Mouse (Mus musculus): ENCODE data around the gene 1500011B03Rik. TPM values are rescaled to one million over a fixed set of nuclear protein-coding genes. Genes with fewer than 3 reads are reported as not detected.

1500011B03Rik gene
- polyA plus RNA-seq, 1 experiment: 11.0 TPM

- WGBS: 91% methylated on average over 8 of the region's 8 CpGs
- Histone ChIP-seq H3K27ac (ENCODE audit: insufficient read depth, low read depth, low read length) (no peak overlapping the region), H3K4me1 (ENCODE audit: control insufficient read depth, insufficient read depth, insufficient read length, low read length) (no peaks in the 10 kb centered on the region), H3K4me3 (ENCODE audit: low read depth, low read length) (no peak overlapping the region), H3K36me3 (ENCODE audit: control insufficient read depth, insufficient read depth, low read length) (peaks cover 26% of the 10 kb centered on the region), H3K27me3 (ENCODE audit: control insufficient read depth, insufficient read depth, low read length) (no peaks in the 10 kb centered on the region)
- TF ChIP-seq CTCF (IDR thresholded peaks at IDR 0.05; ENCODE audit: extremely low read depth, insufficient read length, insufficient replicate concordance, low read depth, low read length) (no peak), POLR2A (IDR thresholded peaks at IDR 0.05; ENCODE audit: low read depth, low read length) (no peak)
These were observed 14.9 kb downstream of the 1500011B03Rik start for GRCm38 (mm10) chr5:114808385-114808784.

DNA sequence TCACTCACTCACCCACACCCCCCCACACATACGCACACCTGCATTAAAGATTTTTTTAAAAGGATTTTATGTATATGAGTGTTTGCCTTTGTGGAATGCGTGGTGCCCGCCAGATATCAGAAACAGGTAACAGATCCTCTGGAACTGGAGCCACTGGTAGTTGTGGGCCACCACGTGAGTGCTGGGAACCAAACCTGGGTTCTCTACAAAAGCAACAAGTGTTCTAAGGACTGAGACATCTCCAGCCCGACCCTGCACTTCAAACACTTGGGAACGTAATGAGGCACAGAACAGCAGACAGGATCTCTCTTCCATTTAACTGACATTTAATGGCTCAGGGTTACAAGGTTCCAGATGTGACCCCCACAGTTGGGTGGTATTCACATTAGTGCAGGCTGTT is 15.4 kb downstream of the 1500011B03Rik start:
- H3K27ac ChIP-seq (ENCODE audit: insufficient read depth, low read depth, low read length): no peak overlapping the region
- no peaks in the 10 kb centered on the region for H3K27me3 ChIP-seq (ENCODE audit: control insufficient read depth, insufficient read depth, low read length)
- H3K4me3 ChIP-seq (ENCODE audit: low read depth, low read length): no peak overlapping the region
- WGBS: 90% methylated on average over 6 of the region's 6 CpGs
- peaks cover 31% of the 10 kb centered on the region for H3K36me3 ChIP-seq (ENCODE audit: control insufficient read depth, insufficient read depth, low read length)
- H3K4me1 ChIP-seq (ENCODE audit: control insufficient read depth, insufficient read depth, insufficient read length, low read length): no peaks in the 10 kb centered on the region
- TF ChIP-seq CTCF (IDR thresholded peaks at IDR 0.05; ENCODE audit: extremely low read depth, insufficient read length, insufficient replicate concordance, low read depth, low read length) (no peak), POLR2A (IDR thresholded peaks at IDR 0.05; ENCODE audit: low read depth, low read length) (no peak)

GRCm38 (mm10) chr5:114807468-114807867 is 15.8 kb downstream of the 1500011B03Rik start:
- WGBS: 63% methylated on average over 8 of the region's 8 CpGs
- Histone ChIP-seq H3K27ac (ENCODE audit: insufficient read depth, low read depth, low read length) (no peak overlapping the region), H3K4me1 (ENCODE audit: control insufficient read depth, insufficient read depth, insufficient read length, low read length) (no peaks in the 10 kb centered on the region), H3K4me3 (ENCODE audit: low read depth, low read length) (no peak overlapping the region), H3K36me3 (ENCODE audit: control insufficient read depth, insufficient read depth, low read length) (peaks cover 35% of the 10 kb centered on the region), H3K27me3 (ENCODE audit: control insufficient read depth, insufficient read depth, low read length) (no peaks in the 10 kb centered on the region)
- no peak for TF ChIP-seq CTCF (IDR thresholded peaks at IDR 0.05; ENCODE audit: extremely low read depth, insufficient read length, insufficient replicate concordance, low read depth, low read length)
- TF ChIP-seq POLR2A (IDR thresholded peaks at IDR 0.05; ENCODE audit: low read depth, low read length): no peak

- WGBS: 62% methylated on average over 9 of the region's 9 CpGs
- peaks cover 39% of the 10 kb centered on the region for H3K36me3 ChIP-seq (ENCODE audit: control insufficient read depth, insufficient read depth, low read length)
These were observed 16.2 kb downstream of the 1500011B03Rik start for GRCm38 (mm10) chr5:114807063-114807462.

DNA sequence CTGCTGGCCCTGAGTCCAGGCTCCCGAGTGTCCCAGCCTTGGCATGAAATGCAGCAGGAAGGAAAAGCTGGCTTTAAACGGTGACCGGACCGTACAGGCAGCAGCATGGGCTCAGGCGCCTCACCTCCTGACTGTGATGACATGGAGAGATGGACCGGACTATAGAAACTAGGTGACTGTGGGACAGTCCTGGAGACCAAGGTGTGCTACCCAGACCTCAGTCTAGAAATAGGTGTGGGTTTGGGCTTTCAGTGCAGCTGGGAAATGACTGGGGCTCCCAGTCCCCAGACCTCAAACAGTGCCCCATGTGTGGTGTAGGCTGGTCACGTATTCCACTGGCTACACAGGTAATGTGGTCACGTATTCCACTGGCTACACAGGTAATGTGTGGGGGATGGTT is 16.6 kb downstream of the 1500011B03Rik start:
- WGBS: 83% methylated on average over 8 of the region's 8 CpGs
- H3K36me3 ChIP-seq (ENCODE audit: control insufficient read depth, insufficient read depth, low read length): peaks cover 43% of the 10 kb centered on the region
- H3K27ac ChIP-seq (ENCODE audit: insufficient read depth, low read depth, low read length): peak overlapping the region; percentile 63
- H3K27me3 ChIP-seq (ENCODE audit: control insufficient read depth, insufficient read depth, low read length): no peaks in the 10 kb centered on the region
- TF ChIP-seq CTCF (IDR thresholded peaks at IDR 0.05; ENCODE audit: extremely low read depth, insufficient read length, insufficient replicate concordance, low read depth, low read length) (no peak), POLR2A (IDR thresholded peaks at IDR 0.05; ENCODE audit: low read depth, low read length) (no peak)
- peak overlapping the region; percentile 33 for H3K4me3 ChIP-seq (ENCODE audit: low read depth, low read length)
- no peaks in the 10 kb centered on the region for H3K4me1 ChIP-seq (ENCODE audit: control insufficient read depth, insufficient read depth, insufficient read length, low read length)

More at GRCm38 (mm10) chr5:114807063-114807462, 16.2 kb downstream of the 1500011B03Rik start:
- Histone ChIP-seq H3K4me3 (ENCODE audit: low read depth, low read length) (no peak overlapping the region), H3K4me1 (ENCODE audit: control insufficient read depth, insufficient read depth, insufficient read length, low read length) (no peaks in the 10 kb centered on the region), H3K27me3 (ENCODE audit: control insufficient read depth, insufficient read depth, low read length) (no peaks in the 10 kb centered on the region), H3K27ac (ENCODE audit: insufficient read depth, low read depth, low read length) (no peak overlapping the region)
- TF ChIP-seq CTCF (IDR thresholded peaks at IDR 0.05; ENCODE audit: extremely low read depth, insufficient read length, insufficient replicate concordance, low read depth, low read length): no peak

- peaks cover 50% of the 10 kb centered on the region for H3K36me3 ChIP-seq (ENCODE audit: control insufficient read depth, insufficient read depth, low read length)
- no peaks in the 10 kb centered on the region for H3K4me1 ChIP-seq (ENCODE audit: control insufficient read depth, insufficient read depth, insufficient read length, low read length)
- H3K27ac ChIP-seq (ENCODE audit: insufficient read depth, low read depth, low read length): peak overlapping the region; percentile 63
- H3K27me3 ChIP-seq (ENCODE audit: control insufficient read depth, insufficient read depth, low read length): no peaks in the 10 kb centered on the region
- TF ChIP-seq POLR2A (IDR thresholded peaks at IDR 0.05; ENCODE audit: low read depth, low read length) (no peak), CTCF (IDR thresholded peaks at IDR 0.05; ENCODE audit: extremely low read depth, insufficient read length, insufficient replicate concordance, low read depth, low read length) (no peak)
- WGBS: 75% methylated on average over 15 of the region's 15 CpGs
- peak overlapping the region; percentile 33 for H3K4me3 ChIP-seq (ENCODE audit: low read depth, low read length)
These were observed 17.6 kb downstream of the 1500011B03Rik start for GRCm38 (mm10) chr5:114805436-114806350.

DNA sequence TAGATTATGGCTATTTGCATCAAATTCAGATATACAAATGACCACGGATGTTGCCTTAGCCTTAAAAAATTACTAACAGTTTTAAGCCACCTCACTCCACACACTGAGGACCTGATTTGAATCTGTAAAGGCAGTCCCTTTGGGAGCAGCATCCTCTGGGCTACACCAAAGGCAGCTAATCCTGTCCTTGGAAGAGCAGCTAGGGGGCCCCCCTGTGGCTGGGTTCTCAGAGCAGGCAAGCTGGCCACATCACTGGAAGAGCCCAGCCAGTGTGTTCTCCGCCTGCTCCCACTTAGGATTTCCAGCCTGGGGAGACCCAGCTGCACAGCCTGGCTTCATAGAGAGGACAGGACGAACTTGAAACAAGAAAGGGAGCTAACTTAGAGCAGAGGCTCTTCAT is 18.3 kb downstream of the 1500011B03Rik start:
- Histone ChIP-seq H3K4me3 (ENCODE audit: low read depth, low read length) (no peak overlapping the region), H3K36me3 (ENCODE audit: control insufficient read depth, insufficient read depth, low read length) (peaks cover 55% of the 10 kb centered on the region), H3K4me1 (ENCODE audit: control insufficient read depth, insufficient read depth, insufficient read length, low read length) (no peaks in the 10 kb centered on the region), H3K27me3 (ENCODE audit: control insufficient read depth, insufficient read depth, low read length) (no peaks in the 10 kb centered on the region), H3K27ac (ENCODE audit: insufficient read depth, low read depth, low read length) (no peak overlapping the region)
- TF ChIP-seq POLR2A (IDR thresholded peaks at IDR 0.05; ENCODE audit: low read depth, low read length): no peak
- TF ChIP-seq CTCF (IDR thresholded peaks at IDR 0.05; ENCODE audit: extremely low read depth, insufficient read length, insufficient replicate concordance, low read depth, low read length): peak; percentile 20; the same call in 1 of the 2 replicates
- 67% methylated on average over 3 of the region's 3 CpGs for WGBS
